Mouse (Mus musculus): ENCODE results near the gene Sort1.

DNA sequence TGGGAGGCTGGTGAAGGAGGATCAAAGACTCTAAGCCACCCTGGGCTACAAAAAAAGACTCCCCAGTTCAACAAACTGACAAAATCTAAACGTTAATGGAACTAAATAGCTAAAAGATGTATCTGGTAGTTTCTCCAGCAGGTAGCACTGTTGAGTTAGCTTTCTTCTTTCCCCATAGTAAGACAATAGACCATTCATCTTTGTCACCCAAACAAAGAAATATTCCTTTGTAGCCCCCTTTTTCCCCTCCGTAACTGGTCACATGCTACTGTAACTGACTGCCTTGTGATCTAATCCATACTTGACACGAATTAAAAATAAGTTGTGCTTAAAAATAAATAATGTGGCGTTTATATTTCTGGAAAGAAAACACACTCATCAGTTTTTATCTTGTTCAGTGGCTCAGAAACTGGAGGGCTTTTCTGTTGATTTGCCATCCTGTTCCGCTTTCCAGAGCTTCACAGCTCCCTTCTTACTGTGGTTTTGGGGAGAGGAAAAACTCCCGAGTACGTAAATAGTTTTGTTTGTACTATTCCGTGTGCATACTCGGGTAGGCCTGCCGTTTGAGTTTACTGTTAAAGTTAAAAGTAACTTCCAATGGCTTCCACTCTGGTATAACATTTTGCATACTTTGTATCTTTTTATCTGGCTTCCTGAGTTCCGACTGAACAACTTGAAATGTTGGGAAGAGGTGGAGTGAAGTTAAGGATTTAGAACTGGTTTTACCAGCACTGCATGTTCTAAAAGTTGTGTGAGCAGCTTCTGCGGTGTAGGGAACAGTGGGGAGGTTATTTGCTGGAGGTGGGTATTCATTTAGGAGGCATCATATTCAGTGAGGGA is 1.3 kb upstream of the Sort1 start:
- peak; percentile 26; the same call in 1 of the 2 replicates for TF ChIP-seq CTCF (IDR thresholded peaks at IDR 0.05; ENCODE audit: extremely low read depth, insufficient read depth, low read length)
- no peak for TF ChIP-seq POLR2A (IDR thresholded peaks at IDR 0.05; ENCODE audit: extremely low read depth, insufficient read depth, low read length)

Data from cortical plate, adult 2 months (tissue).